Comparison of ENCODE assay signal across 22 mouse cellular contexts in the genomic region with DNA sequence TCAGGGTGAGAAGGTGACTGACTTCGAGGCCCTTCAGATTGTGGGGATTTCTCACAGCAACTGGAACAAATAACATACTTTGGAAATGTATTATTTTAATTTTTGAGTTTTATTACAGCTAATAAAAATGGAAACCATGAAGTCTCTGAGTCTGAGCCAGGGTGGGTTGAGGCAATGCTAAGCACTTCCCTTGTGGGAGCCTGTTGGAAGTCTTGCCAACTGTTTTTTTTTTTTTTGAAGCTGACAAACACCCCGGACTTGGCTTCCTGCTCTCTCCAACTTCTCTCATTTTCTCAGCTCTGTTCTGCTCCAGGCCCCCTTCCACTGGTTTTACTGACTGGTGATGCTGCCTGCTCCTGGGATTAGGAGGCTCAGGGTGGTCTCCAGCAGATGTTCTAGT.
"Had no signal": no experiment of that assay in that cellular context is flagged by ENCODE, and none has a peak within 500 bp of the region (broad histone marks: within the 10 kb centered on the region; RNA-seq: fewer than 3 reads in every experiment).

No protein-coding gene starts in this region.

- H3K4me2 ChIP-seq: intestine, embryonic 15.5 days; liver, embryonic 12.5 days; liver, embryonic 15.5 days; neural tube, embryonic 12.5 days; neural tube, embryonic 15.5 days had no signal

- H3K27ac ChIP-seq: intestine, embryonic 15.5 days; liver, embryonic 12.5 days; liver, embryonic 15.5 days; midbrain, embryonic 10.5 days; neural tube, embryonic 12.5 days; neural tube, embryonic 15.5 days; stomach, postnatal 0 days had no signal

- H3K9ac ChIP-seq: intestine, embryonic 15.5 days; liver, embryonic 12.5 days; liver, embryonic 15.5 days; neural tube, embryonic 12.5 days; neural tube, embryonic 15.5 days had no signal

- H3K4me1 ChIP-seq: intestine, embryonic 15.5 days; liver, embryonic 12.5 days; liver, embryonic 15.5 days; megakaryocyte, embryonic 14.5 days; neural tube, embryonic 12.5 days; neural tube, embryonic 15.5 days had no signal

- H3K36me3 ChIP-seq: intestine, embryonic 15.5 days; liver, embryonic 12.5 days; liver, embryonic 15.5 days; midbrain, embryonic 10.5 days; neural tube, embryonic 12.5 days; neural tube, embryonic 15.5 days had no signal

- H3K9me3 ChIP-seq: intestine, embryonic 15.5 days; liver, embryonic 12.5 days; liver, embryonic 15.5 days; megakaryocyte, embryonic 14.5 days; midbrain, embryonic 10.5 days; neural tube, embryonic 12.5 days; neural tube, embryonic 15.5 days had no signal

- ATAC-seq: intestine, embryonic 15.5 days; liver, embryonic 12.5 days had no signal

- H3K4me3 ChIP-seq: intestine, embryonic 15.5 days; liver, embryonic 12.5 days; liver, embryonic 15.5 days; megakaryocyte, embryonic 14.5 days; midbrain, embryonic 10.5 days; neural tube, embryonic 12.5 days; neural tube, embryonic 15.5 days had no signal

- DNase-seq: kidney, adult 11 months; kidney, adult 8-10 months; kidney, postnatal 4 days; left cerebral cortex, postnatal 4 days; liver; lung, adult 2 months; lung, postnatal 14 days; midbrain, embryonic 14.5 days; right cerebral cortex, adult 18-20 months; right cerebral cortex, postnatal 14 days; right cerebral cortex, postnatal 4 days; thymus, adult 2 months; thymus, postnatal 14 days; thymus, postnatal 4 days had no signal

- H3K27me3 ChIP-seq: intestine, embryonic 15.5 days; liver, embryonic 12.5 days; liver, embryonic 15.5 days; megakaryocyte, embryonic 14.5 days; neural tube, embryonic 12.5 days; neural tube, embryonic 15.5 days had no signal
